Mouse (Mus musculus): ENCODE measurements around the gene Uso1. TPM values are rescaled to one million over a fixed set of nuclear protein-coding genes. Genes with fewer than 3 reads are reported as not detected.

Gene Uso1
- polyA plus RNA-seq, 1 experiment: 25.1 TPM

DNA sequence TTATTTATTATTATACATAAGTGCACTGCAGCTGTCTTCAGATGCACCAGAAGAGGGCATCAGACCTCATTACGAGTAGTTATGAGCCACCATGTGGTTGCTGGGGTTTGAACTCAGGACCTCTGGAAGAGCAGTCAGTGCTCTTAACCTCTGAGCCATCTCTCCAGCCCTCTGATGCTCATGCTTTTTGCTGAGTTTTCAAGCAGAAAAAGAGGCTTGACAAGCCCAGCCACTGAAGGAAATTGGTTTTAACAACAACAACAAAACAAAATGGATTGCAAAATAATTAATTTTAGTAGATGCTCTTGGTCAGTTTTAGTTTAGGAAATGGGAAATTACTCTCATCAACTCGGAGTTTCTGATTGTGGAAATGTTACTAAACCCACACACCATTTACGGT, 2.8 kb upstream of the Uso1 start:
- TF ChIP-seq POLR2A (IDR thresholded peaks at IDR 0.05; ENCODE audit: low read depth, low read length): no peak
- no peak for TF ChIP-seq CTCF (IDR thresholded peaks at IDR 0.05; ENCODE audit: extremely low read depth, insufficient read length, insufficient replicate concordance, low read depth, low read length)
- peaks cover 12% of the 10 kb centered on the region; the same call in 1 of the 2 replicates for H3K4me1 ChIP-seq (ENCODE audit: control insufficient read depth, insufficient read depth, insufficient read length, low read length)
- WGBS: 85% methylated on average over 3 of the region's 3 CpGs
- no peak overlapping the region for H3K27ac ChIP-seq (ENCODE audit: insufficient read depth, low read depth, low read length)
- no peaks in the 10 kb centered on the region for H3K36me3 ChIP-seq (ENCODE audit: control insufficient read depth, insufficient read depth, low read length)
- no peak overlapping the region for H3K4me3 ChIP-seq (ENCODE audit: low read depth, low read length)
- no peaks in the 10 kb centered on the region for H3K27me3 ChIP-seq (ENCODE audit: control insufficient read depth, insufficient read depth, low read length)

DNA sequence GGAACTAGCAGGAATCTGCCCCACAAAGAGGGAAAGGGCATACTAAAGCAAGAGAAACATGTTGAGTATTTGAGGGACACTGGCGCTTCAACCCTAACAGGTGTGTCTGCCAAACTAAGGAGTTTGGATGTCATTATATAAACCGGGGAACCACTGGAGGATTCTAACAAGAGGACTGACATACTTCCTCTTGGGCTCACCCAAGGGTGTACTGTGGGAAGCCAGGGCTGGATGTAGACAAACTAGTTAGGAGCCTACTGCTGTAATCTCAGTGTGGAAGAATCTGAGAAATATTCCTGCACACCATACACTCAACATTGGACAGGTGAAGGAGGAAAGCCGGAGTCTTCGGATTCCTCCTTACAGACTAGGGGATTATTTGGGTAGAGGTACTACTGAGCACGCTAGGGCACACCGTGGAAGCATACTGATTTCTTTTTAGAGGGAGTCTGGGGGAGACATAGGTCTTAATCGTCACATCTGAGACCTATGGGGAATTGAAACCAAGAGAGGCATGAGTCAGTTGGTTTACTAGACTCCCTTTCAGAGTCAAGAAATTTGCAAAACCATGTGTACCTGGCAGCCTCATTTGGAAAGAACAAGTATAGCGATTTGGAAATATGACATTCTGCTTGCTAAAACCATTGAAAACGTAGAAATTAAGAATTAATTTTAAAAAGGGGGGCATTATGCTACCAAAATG, 1.1 kb upstream of the Uso1 start:
- Histone ChIP-seq H3K4me3 (ENCODE audit: low read depth, low read length) (no peak overlapping the region), H3K27me3 (ENCODE audit: control insufficient read depth, insufficient read depth, low read length) (no peaks in the 10 kb centered on the region), H3K4me1 (ENCODE audit: control insufficient read depth, insufficient read depth, insufficient read length, low read length) (peaks cover 12% of the 10 kb centered on the region; the same call in 1 of the 2 replicates), H3K27ac (ENCODE audit: insufficient read depth, low read depth, low read length) (no peak overlapping the region), H3K36me3 (ENCODE audit: control insufficient read depth, insufficient read depth, low read length) (no peaks in the 10 kb centered on the region)
- WGBS: 68% methylated on average over 9 of the region's 9 CpGs
- TF ChIP-seq POLR2A (IDR thresholded peaks at IDR 0.05; ENCODE audit: low read depth, low read length) (no peak), CTCF (IDR thresholded peaks at IDR 0.05; ENCODE audit: extremely low read depth, insufficient read length, insufficient replicate concordance, low read depth, low read length) (no peak)

GRCm38 (mm10) chr5:92138093-92138621, 419 bp downstream of the Uso1 start:
- Histone ChIP-seq H3K27ac (ENCODE audit: insufficient read depth, low read depth, low read length) (peak overlapping the region; percentile 51), H3K36me3 (ENCODE audit: control insufficient read depth, insufficient read depth, low read length) (no peaks in the 10 kb centered on the region), H3K4me1 (ENCODE audit: control insufficient read depth, insufficient read depth, insufficient read length, low read length) (peaks cover 14% of the 10 kb centered on the region; the same call in 1 of the 2 replicates), H3K27me3 (ENCODE audit: control insufficient read depth, insufficient read depth, low read length) (no peaks in the 10 kb centered on the region), H3K4me3 (ENCODE audit: low read depth, low read length) (peak overlapping the region; percentile 95)
- TF ChIP-seq POLR2A (IDR thresholded peaks at IDR 0.05; ENCODE audit: low read depth, low read length) (no peak), CTCF (IDR thresholded peaks at IDR 0.05; ENCODE audit: extremely low read depth, insufficient read length, insufficient replicate concordance, low read depth, low read length) (no peak)
- WGBS: under 1% methylated on average over 34 of the region's 43 CpGs

- WGBS: 36% methylated on average over 1 of the region's 1 CpGs
- Histone ChIP-seq H3K4me3 (ENCODE audit: low read depth, low read length) (peak overlapping the region; percentile 45), H3K27me3 (ENCODE audit: control insufficient read depth, insufficient read depth, low read length) (no peaks in the 10 kb centered on the region), H3K27ac (ENCODE audit: insufficient read depth, low read depth, low read length) (no peak overlapping the region), H3K4me1 (ENCODE audit: control insufficient read depth, insufficient read depth, insufficient read length, low read length) (peaks cover 11% of the 10 kb centered on the region; the same call in 1 of the 2 replicates), H3K36me3 (ENCODE audit: control insufficient read depth, insufficient read depth, low read length) (no peaks in the 10 kb centered on the region)
- TF ChIP-seq POLR2A (IDR thresholded peaks at IDR 0.05; ENCODE audit: low read depth, low read length) (no peak), CTCF (IDR thresholded peaks at IDR 0.05; ENCODE audit: extremely low read depth, insufficient read length, insufficient replicate concordance, low read depth, low read length) (no peak)
Observed at GRCm38 (mm10) chr5:92139191-92139590, 1.5 kb downstream of the Uso1 start.

DNA sequence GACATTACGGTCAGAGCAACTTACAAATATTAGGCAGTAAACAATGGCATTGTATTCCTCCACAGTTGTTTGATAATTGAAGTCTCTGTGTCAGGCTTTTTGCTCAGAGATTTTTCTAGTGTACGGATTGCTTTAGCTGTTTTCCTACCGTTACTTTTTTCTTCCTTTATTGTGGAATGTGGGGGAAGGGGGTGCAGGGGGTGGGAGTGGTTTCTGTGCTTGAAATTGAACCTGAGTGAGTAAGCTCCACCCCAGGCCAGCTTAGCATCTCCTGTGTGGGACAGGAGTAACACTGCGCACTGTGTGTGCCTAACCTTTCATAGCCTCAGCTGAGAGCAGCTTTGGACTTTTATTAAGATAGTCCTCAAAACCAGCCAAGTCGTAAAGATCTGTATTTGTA, 4.0 kb downstream of the Uso1 start:
- WGBS: 81% methylated on average over 5 of the region's 5 CpGs

DNA sequence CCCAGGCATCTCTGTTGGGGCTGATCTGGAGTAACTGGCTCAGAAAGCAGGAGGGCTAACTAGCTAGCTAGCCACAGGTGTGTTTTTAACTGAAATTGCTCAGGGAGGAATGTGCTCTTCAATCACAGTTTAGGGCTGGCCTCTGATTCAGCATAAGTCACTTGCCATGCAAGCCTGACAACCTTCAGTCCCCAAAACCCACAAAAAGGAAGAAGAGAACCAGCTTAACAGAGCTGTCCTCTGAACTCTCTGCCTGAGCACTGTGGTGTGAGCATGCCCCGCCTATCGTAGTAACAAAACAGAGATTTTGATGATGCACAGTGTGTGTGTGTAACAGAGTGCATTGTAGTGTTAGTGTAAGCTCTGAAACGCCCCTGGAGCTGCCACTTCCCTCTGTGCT, 4.7 kb downstream of the Uso1 start:
- no peak overlapping the region for H3K27ac ChIP-seq (ENCODE audit: insufficient read depth, low read depth, low read length)
- H3K4me3 ChIP-seq (ENCODE audit: low read depth, low read length): no peak overlapping the region
- WGBS: 77% methylated on average over 3 of the region's 3 CpGs
- TF ChIP-seq CTCF (IDR thresholded peaks at IDR 0.05; ENCODE audit: extremely low read depth, insufficient read length, insufficient replicate concordance, low read depth, low read length) (no peak), POLR2A (IDR thresholded peaks at IDR 0.05; ENCODE audit: low read depth, low read length) (no peak)
- H3K27me3 ChIP-seq (ENCODE audit: control insufficient read depth, insufficient read depth, low read length): no peaks in the 10 kb centered on the region
- H3K4me1 ChIP-seq (ENCODE audit: control insufficient read depth, insufficient read depth, insufficient read length, low read length): peaks cover 21% of the 10 kb centered on the region; the same call in 1 of the 2 replicates
- no peaks in the 10 kb centered on the region for H3K36me3 ChIP-seq (ENCODE audit: control insufficient read depth, insufficient read depth, low read length)

More for the DNA sequence above, 4.0 kb downstream of the Uso1 start:
- Histone ChIP-seq H3K4me1 (ENCODE audit: control insufficient read depth, insufficient read depth, insufficient read length, low read length) (peaks cover 19% of the 10 kb centered on the region; the same call in 1 of the 2 replicates), H3K27me3 (ENCODE audit: control insufficient read depth, insufficient read depth, low read length) (no peaks in the 10 kb centered on the region), H3K4me3 (ENCODE audit: low read depth, low read length) (no peak overlapping the region), H3K27ac (ENCODE audit: insufficient read depth, low read depth, low read length) (no peak overlapping the region), H3K36me3 (ENCODE audit: control insufficient read depth, insufficient read depth, low read length) (no peaks in the 10 kb centered on the region)
- TF ChIP-seq POLR2A (IDR thresholded peaks at IDR 0.05; ENCODE audit: low read depth, low read length) (no peak), CTCF (IDR thresholded peaks at IDR 0.05; ENCODE audit: extremely low read depth, insufficient read length, insufficient replicate concordance, low read depth, low read length) (no peak)

GRCm38 (mm10) chr5:92143665-92144064, 5.9 kb downstream of the Uso1 start:
- no peak overlapping the region for H3K27ac ChIP-seq (ENCODE audit: insufficient read depth, low read depth, low read length)
- H3K4me3 ChIP-seq (ENCODE audit: low read depth, low read length): no peak overlapping the region
- no peaks in the 10 kb centered on the region for H3K27me3 ChIP-seq (ENCODE audit: control insufficient read depth, insufficient read depth, low read length)
- H3K36me3 ChIP-seq (ENCODE audit: control insufficient read depth, insufficient read depth, low read length): no peaks in the 10 kb centered on the region
- no peak for TF ChIP-seq POLR2A (IDR thresholded peaks at IDR 0.05; ENCODE audit: low read depth, low read length)
- no peak for TF ChIP-seq CTCF (IDR thresholded peaks at IDR 0.05; ENCODE audit: extremely low read depth, insufficient read length, insufficient replicate concordance, low read depth, low read length)
- peaks cover 24% of the 10 kb centered on the region; the same call in 1 of the 2 replicates for H3K4me1 ChIP-seq (ENCODE audit: control insufficient read depth, insufficient read depth, insufficient read length, low read length)
- WGBS: 91% methylated on average over 6 of the region's 6 CpGs

All from small intestine, adult 2 months (tissue).